In genomic region chr5:112665661-112666060, GRCm38 (mm10) we compare ENCODE assay signal across 18 mouse cellular contexts.
DNase-seq lines count a peak whose midpoint lies in the region; TF ChIP-seq lines count a peak whose summit lies in the region.
"Had no signal": no experiment of that assay in that cellular context is flagged by ENCODE, and none has a peak within 500 bp of the region (broad histone marks: within the 10 kb centered on the region; RNA-seq: fewer than 3 reads in every experiment).

No protein-coding gene starts in this region.

- no peak for TF ChIP-seq CTCF in left cerebral cortex, adult 2 months (IDR thresholded peaks at IDR 0.05)

- DNase-seq in frontal cortex, adult 2 months (ENCODE audit: extremely low spot score in 1 of 2, low spot score in 1 of 2): peak; percentile 21 to 59
- DNase-seq in frontal cortex, postnatal 10 days (ENCODE audit: low spot score in 2 of 2): no peak
- DNase-seq in left cerebral cortex, adult 2 months (ENCODE audit: extremely low spot score in 1 of 2, low spot score in 2 of 2): peak in 1 of 2 experiments; percentile 42
- no peak for DNase-seq in left cerebral cortex, postnatal 4 days
- DNase-seq in midbrain, embryonic 10.5 days (ENCODE audit: low spot score): no peak
- peak; percentile 42 for DNase-seq in right cerebral cortex, postnatal 25 days
- DNase-seq in gastrocnemius, postnatal 4 days (ENCODE audit: low spot score in 2 of 2): no peak
- DNase-seq in heart, adult 9 months (ENCODE audit: low spot score in 2 of 2): no peak
- DNase-seq: B cell, adult 2 months; cerebellum, adult 11 months; cerebellum, postnatal 36 days; gastrocnemius, postnatal 25 days; heart, postnatal 36 days; liver, postnatal 0 days; lung, postnatal 4 days; thymus, adult 18-20 months had no signal

- H3K27ac ChIP-seq in left cerebral cortex, adult 2 months: peak overlapping the region; percentile 61
- peak overlapping the region; percentile 1 for H3K27ac ChIP-seq in midbrain, embryonic 10.5 days (replicated peaks)
- H3K27ac ChIP-seq: kidney, postnatal 0 days had no signal

- 43% methylated on average over 7 of the region's 7 CpGs for WGBS in midbrain, embryonic 10.5 days

- peaks cover 25% of the 10 kb centered on the region for H3K4me1 ChIP-seq in midbrain, embryonic 10.5 days
- H3K4me1 ChIP-seq: heart, embryonic 12.5 days had no signal

- H3K36me3 ChIP-seq in midbrain, embryonic 10.5 days: no peaks in the 10 kb centered on the region
- H3K36me3 ChIP-seq: heart, embryonic 12.5 days had no signal

- intact Hi-C loops in left cerebral cortex, adult 2 months (cut with DNase I): loop anchor here (2.0 to 5.0 kb wide), 3 partner anchors 35 to 197 kb away; partner anchors contain the start of gene Sez6l
- intact Hi-C loops in left cerebral cortex, postnatal 4 days (cut with DNase I): no loop called here

- no peaks in the 10 kb centered on the region for H3K27me3 ChIP-seq in midbrain, embryonic 10.5 days (ENCODE audit: low read depth, poor library complexity, severe bottlenecking)

- no peak overlapping the region for H3K4me3 ChIP-seq in left cerebral cortex, adult 2 months
- H3K4me3 ChIP-seq in midbrain, embryonic 10.5 days: no peak overlapping the region
- H3K4me3 ChIP-seq: heart, embryonic 12.5 days had no signal

- H3K9me3 ChIP-seq in midbrain, embryonic 10.5 days (replicated peaks): no peaks in the 10 kb centered on the region

Comparison
In these comparisons a context has a peak if more than half of its experiments do, and no peak if none do; other contexts are left out.
1. DNase-seq: peak in frontal cortex, adult 2 months (2 of 2) and right cerebral cortex, postnatal 25 days (single experiment); none in frontal cortex, postnatal 10 days (0 of 2), left cerebral cortex, postnatal 4 days (single experiment), midbrain, embryonic 10.5 days (single experiment), gastrocnemius, postnatal 4 days (0 of 2) and heart, adult 9 months (0 of 2).